Mouse (Mus musculus) gastrocnemius, postnatal 10 days (tissue): Measurements from ENCODE around the gene Sval1. TPM values are rescaled to one million over a fixed set of nuclear protein-coding genes. Genes with fewer than 3 reads are reported as not detected.

Experiments used
- DNase-seq: peaks from one replicate; pipeline ENCODE4 v3.0.0; 2021; ENCODE audit warnings: mixed read lengths
- long read RNA-seq, 2 experiments: library from polyadenylated mRNA; stranded (forward); transcript quantifications; one replicate each; pipeline ENCODE4 v2.0.0; 2021
- total RNA-seq, 2 experiments: library from RNA; stranded (reverse); gene quantifications; 2 replicates each; pipeline ENCODE4 v1.2.3; 2021

Gene Sval1
- total RNA-seq = not detected
- long read RNA-seq, experiment 1 = 0 reads
- long read RNA-seq, experiment 2 = 0 reads

- DNase-seq = no peak
Observed at GRCm38 (mm10) chr6:41951330-41951729, at the start of gene Sval1. Gene Sval1 (plus strand): TSS chr6:41951630.

GRCm38 (mm10) chr6:41911625-41912024, 39.8 kb upstream of the Sval1 start:
- no peak for DNase-seq

- no peak for DNase-seq
Observed at GRCm38 (mm10) chr6:41914883-41915282, 36.5 kb upstream of the Sval1 start.

GRCm38 (mm10) chr6:41967840-41968239, 16.4 kb downstream of the Sval1 start, which contains the start of gene Sval3:
Gene Sval3 (plus strand): TSS chr6:41968140.
- DNase-seq = no peak

Other genes starting within 250 kb of the Sval1 start
- 1 to 10 TPM in 1 of 2 experiments, not detected in 1; 2.3 TPM for gene Kel, start 247.3 kb upstream of the Sval1 start, total RNA-seq
- not detected for gene Olfr459, start 176.5 kb upstream of the Sval1 start, total RNA-seq
- gene Pip, start 104.1 kb upstream of the Sval1 start, total RNA-seq = not detected
- not detected for gene Sval2, start 98.6 kb upstream of the Sval1 start, total RNA-seq
- gene Sval3, start 16.5 kb downstream of the Sval1 start, total RNA-seq = not detected
- not detected for gene Sva, start 86.8 kb downstream of the Sval1 start, total RNA-seq
- gene Tas2r139, start 189.3 kb downstream of the Sval1 start, total RNA-seq = not detected